Mouse (Mus musculus) cortical plate, adult 2 months (tissue): Measurements from ENCODE around the gene Pnpt1. TPM values are rescaled to one million over a fixed set of nuclear protein-coding genes. Genes with fewer than 3 reads are reported as not detected.

Experiments
- H3K27ac ChIP-seq: fragments of 200-500 bp; 2 replicates; pipeline ENCODE4 v1.5.1; 2012; ENCODE audit warnings: low read length, control low read depth, inconsistent platforms; ENCODE audit not compliant: insufficient read depth
- H3K4me1 ChIP-seq: fragments of 200-500 bp; 2 replicates; pipeline ENCODE4 v1.6.1; 2011; ENCODE audit warnings: low read length; ENCODE audit not compliant: control insufficient read depth, insufficient read depth
- H3K4me3 ChIP-seq: fragments of 200-500 bp; 2 replicates; pipeline ENCODE4 v1.5.1; 2011; ENCODE audit warnings: mild to moderate bottlenecking, low read length, control low read depth; ENCODE audit not compliant: insufficient read depth
- CTCF ChIP-seq: fragments of 200-500 bp; IDR thresholded peaks from 2 replicates; pipeline ENCODE4 v1.5.1; 2011; ENCODE audit warnings: mild to moderate bottlenecking, control low read depth, low read length; ENCODE audit not compliant: insufficient read depth; ENCODE audit errors: extremely low read depth
- POLR2A ChIP-seq: fragments of 200-500 bp; IDR thresholded peaks from 2 replicates; pipeline ENCODE4 v1.6.1; 2011; ENCODE audit warnings: mild to moderate bottlenecking, low read length, control low read depth; ENCODE audit not compliant: insufficient read depth; ENCODE audit errors: extremely low read depth
- polyA plus RNA-seq: library from polyadenylated mRNA; depleted of rRNA; stranded (reverse); fragments of >200 nt; gene quantifications from 2 replicates; pipeline ENCODE4 v1.2.3, GENCODE M21; 2012; rRNA removed

The Pnpt1 gene
- polyA plus RNA-seq, 1 experiment, result 21.0 TPM

- Histone ChIP-seq H3K27ac (no peak overlapping the region), H3K4me3 (peak overlapping the region; percentile 71), H3K4me1 (peaks cover 3% of the 10 kb centered on the region; the same call in 1 of the 2 replicates)
- TF ChIP-seq CTCF (no peak), POLR2A (no peak)
Observed at GRCm38 (mm10) chr11:29173706-29174436, 43.3 kb downstream of the Pnpt1 start.

GRCm38 (mm10) chr11:29179319-29179718 is 48.8 kb downstream of the Pnpt1 start:
- Histone ChIP-seq H3K27ac (no peak overlapping the region), H3K4me1 (no peaks in the 10 kb centered on the region), H3K4me3 (no peak overlapping the region)
- TF ChIP-seq POLR2A (no peak), CTCF (no peak)

GRCm38 (mm10) chr11:29180657-29181056 is 50.1 kb downstream of the Pnpt1 start:
- TF ChIP-seq POLR2A, result no peak
- Histone ChIP-seq H3K4me3 (no peak overlapping the region), H3K4me1 (no peaks in the 10 kb centered on the region), H3K27ac (no peak overlapping the region)

GRCm38 (mm10) chr11:29181751-29182150 is 51.2 kb downstream of the Pnpt1 start:
- H3K4me1 ChIP-seq, result no peaks in the 10 kb centered on the region
- no peak overlapping the region for H3K27ac ChIP-seq
- H3K4me3 ChIP-seq, result no peak overlapping the region
- no peak for TF ChIP-seq CTCF
- no peak for TF ChIP-seq POLR2A

- Histone ChIP-seq H3K4me1 (no peaks in the 10 kb centered on the region), H3K27ac (no peak overlapping the region), H3K4me3 (no peak overlapping the region)
- TF ChIP-seq POLR2A (no peak), CTCF (no peak)
Observed at GRCm38 (mm10) chr11:29188981-29189380, 58.4 kb downstream of the Pnpt1 start.

- Histone ChIP-seq H3K27ac (no peak overlapping the region), H3K4me1 (no peaks in the 10 kb centered on the region), H3K4me3 (no peak overlapping the region)
- TF ChIP-seq POLR2A (no peak), CTCF (no peak)
Observed at GRCm38 (mm10) chr11:29203653-29204052, 73.1 kb downstream of the Pnpt1 start.

GRCm38 (mm10) chr11:29209774-29210173 is 79.2 kb downstream of the Pnpt1 start:
- Histone ChIP-seq H3K4me1 (no peaks in the 10 kb centered on the region), H3K4me3 (no peak overlapping the region), H3K27ac (no peak overlapping the region)
- no peak for TF ChIP-seq CTCF
- TF ChIP-seq POLR2A, result no peak

Other genes starting within 250 kb of the Pnpt1 start
- gene Ppp4r3b, start 42.1 kb downstream of the Pnpt1 start, polyA plus RNA-seq, result 17.3 and 18.4 TPM in 2 replicates
- 77.2 and 83.9 TPM in 2 replicates for gene Cfap36, start 116.7 kb downstream of the Pnpt1 start, polyA plus RNA-seq
- 18.7 and 19.0 TPM in 2 replicates for gene Ccdc88a, start 242.9 kb downstream of the Pnpt1 start, polyA plus RNA-seq